Mouse (Mus musculus) MEL (cell line): Measurements from ENCODE around the gene P2rx6. TPM values are rescaled to one million over a fixed set of nuclear protein-coding genes. Genes with fewer than 3 reads are reported as not detected.

Experiments used
- DNase-seq: peaks from one replicate; pipeline ENCODE4 v3.0.0; 2011; ENCODE audit warnings: low read depth, low spot score
- H3K27ac ChIP-seq: 2 replicates; pipeline ENCODE4 v1.5.1; 2012; ENCODE audit warnings: low read depth, mild to moderate bottlenecking, control low read depth, low read length, moderate library complexity; ENCODE audit not compliant: control insufficient read depth
- H3K27me3 ChIP-seq, 2 experiments: fragments of 150-350 bp in 1 of 2; sonication (generic) in 1 of 2; 2 replicates each; pipeline ENCODE4 v1.6.1; 2012; ENCODE audit warnings: low read length in 2 of 2, mild to moderate bottlenecking in 2 of 2, improper control_type of control experiment in 1 of 2, moderate library complexity in 1 of 2; ENCODE audit not compliant: insufficient read depth in 2 of 2, control insufficient read depth in 1 of 2
- H3K36me3 ChIP-seq, 2 experiments: 2 replicates each; pipeline ENCODE4 v1.6.1; 2012 to 2014; ENCODE audit warnings: low read length in 2 of 2, improper control_type of control experiment in 1 of 2, inconsistent platforms in 1 of 2, mild to moderate bottlenecking in 1 of 2; ENCODE audit not compliant: insufficient read depth in 2 of 2, control insufficient read depth in 1 of 2
- H3K4me1 ChIP-seq, 2 experiments: fragments of 150-350 bp in 1 of 2; sonication (generic) in 1 of 2; 2 replicates each; pipeline ENCODE4 v1.6.1; 2012; ENCODE audit warnings: low read length in 2 of 2, improper control_type of control experiment in 1 of 2, mild to moderate bottlenecking in 1 of 2; ENCODE audit not compliant: insufficient read depth in 2 of 2, control insufficient read depth in 1 of 2
- H3K4me3 ChIP-seq, 2 experiments: fragments of 150-350 bp in 1 of 2; sonication (generic) in 1 of 2; 2 replicates each; pipeline ENCODE4 v1.5.1; 2012; ENCODE audit warnings: low read depth in 2 of 2, low read length in 2 of 2, mild to moderate bottlenecking in 2 of 2, moderate library complexity in 2 of 2, control low read depth in 1 of 2, improper control_type of control experiment in 1 of 2; ENCODE audit not compliant: control insufficient read depth in 1 of 2, insufficient read depth in 1 of 2
- H3K79me2 ChIP-seq: 2 replicates; pipeline ENCODE4 v1.6.1; 2012; ENCODE audit warnings: mild to moderate bottlenecking, low read length, moderate library complexity; ENCODE audit not compliant: control insufficient read depth, poor library complexity, insufficient read depth
- H3K9ac ChIP-seq: 2 replicates; pipeline ENCODE4 v1.6.1; 2012; ENCODE audit warnings: low read depth, mild to moderate bottlenecking, control low read depth, low read length, moderate library complexity; ENCODE audit not compliant: control insufficient read depth, poor library complexity, severe bottlenecking
- H3K9me3 ChIP-seq: fragments of 150-350 bp; sonication (generic); replicated peaks from 2 replicates; pipeline ENCODE4 v1.6.1; 2012; ENCODE audit warnings: mild to moderate bottlenecking, low read length, improper control_type of control experiment, moderate library complexity; ENCODE audit not compliant: insufficient read depth
- CHD1 ChIP-seq: IDR thresholded peaks from 2 replicates; pipeline ENCODE4 v1.6.1; 2012; ENCODE audit warnings: low read depth, mild to moderate bottlenecking, inconsistent platforms, low read length, improper control_type of control experiment
- CHD2 ChIP-seq: IDR thresholded peaks from 2 replicates; pipeline ENCODE4 v1.6.1; 2011; ENCODE audit warnings: low read length, improper control_type of control experiment
- CTCF ChIP-seq, 3 experiments: IDR thresholded peaks in 2 of 3; conservative IDR thresholded peaks in 1 of 3; 2 replicates each; pipeline ENCODE4 v1.5.1; 2011 to 2012; ENCODE audit warnings: low read length in 3 of 3, low read depth in 2 of 3, mild to moderate bottlenecking in 2 of 3, improper control_type of control experiment in 1 of 3, inconsistent platforms in 1 of 3, mixed read lengths in 1 of 3, moderate library complexity in 1 of 3; ENCODE audit not compliant: control insufficient read depth in 1 of 3, insufficient read depth in 1 of 3, poor library complexity in 1 of 3, severe bottlenecking in 1 of 3
- ELF1 ChIP-seq: IDR thresholded peaks from 2 replicates; pipeline ENCODE4 v1.6.1; 2014; ENCODE audit warnings: low read depth, mild to moderate bottlenecking, inconsistent platforms, low read length, improper control_type of control experiment, moderate library complexity
- EP300 ChIP-seq, 2 experiments: IDR thresholded peaks; 2 replicates each; pipeline ENCODE4 v1.6.1; 2011; ENCODE audit warnings: improper control_type of control experiment in 2 of 2, low read length in 2 of 2, low read depth in 1 of 2, mild to moderate bottlenecking in 1 of 2
- ETS1 ChIP-seq: IDR thresholded peaks from 2 replicates; pipeline ENCODE4 v1.6.1; 2012; ENCODE audit warnings: low read depth, mild to moderate bottlenecking, inconsistent platforms, low read length, improper control_type of control experiment, moderate library complexity
- GABPA ChIP-seq: IDR thresholded peaks from 2 replicates; pipeline ENCODE4 v1.6.1; 2012; ENCODE audit warnings: low read depth, mild to moderate bottlenecking, inconsistent platforms, low read length, improper control_type of control experiment, moderate library complexity
- GATA1 ChIP-seq: IDR thresholded peaks from 2 replicates; pipeline ENCODE4 v1.6.1; 2011; ENCODE audit warnings: low read depth, low read length, improper control_type of control experiment
- HCFC1 ChIP-seq: IDR thresholded peaks from 2 replicates; pipeline ENCODE4 v1.6.1; 2012; ENCODE audit warnings: low read depth, mild to moderate bottlenecking, inconsistent platforms, low read length, improper control_type of control experiment, moderate library complexity
- MAFK ChIP-seq: IDR thresholded peaks from 2 replicates; pipeline ENCODE4 v1.6.1; 2011; ENCODE audit warnings: low read depth, mild to moderate bottlenecking, low read length, improper control_type of control experiment, borderline replicate concordance
- MAX ChIP-seq: IDR thresholded peaks from 2 replicates; pipeline ENCODE4 v1.6.1; 2011; ENCODE audit warnings: low read length, improper control_type of control experiment
- MAZ ChIP-seq: IDR thresholded peaks from 2 replicates; pipeline ENCODE4 v1.6.1; 2012; ENCODE audit warnings: low read depth, mild to moderate bottlenecking, inconsistent platforms, low read length, improper control_type of control experiment
- MEF2A ChIP-seq: IDR thresholded peaks from 2 replicates; pipeline ENCODE4 v1.6.1; 2014; ENCODE audit warnings: low read depth, mild to moderate bottlenecking, inconsistent platforms, low read length, improper control_type of control experiment; ENCODE audit not compliant: poor library complexity, insufficient replicate concordance, severe bottlenecking; ENCODE audit errors: extremely low read depth
- MXI1 ChIP-seq: IDR thresholded peaks from 2 replicates; pipeline ENCODE4 v1.6.1; 2011; ENCODE audit warnings: mild to moderate bottlenecking, low read depth, low read length, improper control_type of control experiment
- MYC ChIP-seq: IDR thresholded peaks from 2 replicates; pipeline ENCODE4 v1.6.1; 2011; ENCODE audit warnings: low read depth, mild to moderate bottlenecking, low read length, improper control_type of control experiment, moderate library complexity
- NELFE ChIP-seq: IDR thresholded peaks from 2 replicates; pipeline ENCODE4 v1.6.1; 2011; ENCODE audit warnings: low read depth, low read length, improper control_type of control experiment
- NRF1 ChIP-seq: IDR thresholded peaks from 2 replicates; pipeline ENCODE4 v1.6.1; 2014; ENCODE audit warnings: low read depth, mild to moderate bottlenecking, inconsistent platforms, low read length, improper control_type of control experiment, moderate library complexity; ENCODE audit not compliant: poor library complexity, insufficient read depth, severe bottlenecking
- POLR2A ChIP-seq, 2 experiments: IDR thresholded peaks; 2 replicates each; pipeline ENCODE4 v1.6.1; 2011 to 2012; ENCODE audit warnings: low read length in 2 of 2, mild to moderate bottlenecking in 2 of 2, control low read depth in 1 of 2, improper control_type of control experiment in 1 of 2, low read depth in 1 of 2, moderate library complexity in 1 of 2; ENCODE audit not compliant: control insufficient read depth in 1 of 2, insufficient read depth in 1 of 2, poor library complexity in 1 of 2
- POLR2AphosphoS2 ChIP-seq: IDR thresholded peaks from 2 replicates; pipeline ENCODE4 v1.6.1; 2011; ENCODE audit warnings: low read length, improper control_type of control experiment
- POLR2AphosphoS5 ChIP-seq: IDR thresholded peaks from 2 replicates; pipeline ENCODE4 v1.6.1; 2012; ENCODE audit warnings: low read depth, borderline replicate concordance, mild to moderate bottlenecking, inconsistent platforms, low read length, moderate library complexity, mixed read lengths
- SIN3A ChIP-seq: IDR thresholded peaks from 2 replicates; pipeline ENCODE4 v1.6.1; 2012; ENCODE audit warnings: low read length, improper control_type of control experiment, inconsistent platforms
- TBP ChIP-seq: IDR thresholded peaks from 2 replicates; pipeline ENCODE4 v1.8.0; 2011; ENCODE audit warnings: low read depth, low read length, improper control_type of control experiment
- TCF12 ChIP-seq: IDR thresholded peaks from 2 replicates; pipeline ENCODE4 v1.6.1; 2014; ENCODE audit warnings: low read depth, mild to moderate bottlenecking, inconsistent platforms, low read length, improper control_type of control experiment, moderate library complexity
- USF1 ChIP-seq: IDR thresholded peaks from 2 replicates; pipeline ENCODE4 v1.6.1; 2014; ENCODE audit warnings: low read depth, mild to moderate bottlenecking, inconsistent platforms, low read length, improper control_type of control experiment, moderate library complexity
- ZC3H11A ChIP-seq: IDR thresholded peaks from 2 replicates; pipeline ENCODE4 v1.6.1; 2012; ENCODE audit warnings: low read depth, mild to moderate bottlenecking, inconsistent platforms, low read length, improper control_type of control experiment
- ZKSCAN1 ChIP-seq: IDR thresholded peaks from 2 replicates; pipeline ENCODE4 v1.6.1; 2012; ENCODE audit warnings: low read depth, mild to moderate bottlenecking, inconsistent platforms, low read length, improper control_type of control experiment, moderate library complexity
- ZMIZ1 ChIP-seq: IDR thresholded peaks from 2 replicates; pipeline ENCODE4 v1.6.1; 2012; ENCODE audit warnings: low read depth, mild to moderate bottlenecking, inconsistent platforms, low read length, improper control_type of control experiment, moderate library complexity
- ZNF384 ChIP-seq: IDR thresholded peaks from 2 replicates; pipeline ENCODE4 v1.6.1; 2012; ENCODE audit warnings: low read depth, mild to moderate bottlenecking, inconsistent platforms, low read length, improper control_type of control experiment
- polyA plus RNA-seq, 2 experiments: library from polyadenylated mRNA; stranded (reverse) in 1 of 2; unstranded in 1 of 2; fragments of >175 nt in 1 of 2; fragments of >200 nt in 1 of 2; gene quantifications; 2 replicates each; pipeline versions ENCODE4 v1.2.1 to v1.2.4; 2012; ENCODE audit warnings: low replicate concordance in 2 of 2, low read depth in 1 of 2; ENCODE audit not compliant: insufficient read length in 2 of 2, insufficient read depth in 1 of 2, missing spikeins in 1 of 2
- total RNA-seq: library from RNA; depleted of rRNA; stranded (reverse); fragments of 300-350 nt; gene quantifications from 2 replicates; pipeline ENCODE4 v1.2.3, GENCODE M21; 2012

The P2rx6 gene
- total and polyA plus RNA-seq, 3 experiments, result 0.04 to 0.38 TPM; not detected in 1

DNA sequence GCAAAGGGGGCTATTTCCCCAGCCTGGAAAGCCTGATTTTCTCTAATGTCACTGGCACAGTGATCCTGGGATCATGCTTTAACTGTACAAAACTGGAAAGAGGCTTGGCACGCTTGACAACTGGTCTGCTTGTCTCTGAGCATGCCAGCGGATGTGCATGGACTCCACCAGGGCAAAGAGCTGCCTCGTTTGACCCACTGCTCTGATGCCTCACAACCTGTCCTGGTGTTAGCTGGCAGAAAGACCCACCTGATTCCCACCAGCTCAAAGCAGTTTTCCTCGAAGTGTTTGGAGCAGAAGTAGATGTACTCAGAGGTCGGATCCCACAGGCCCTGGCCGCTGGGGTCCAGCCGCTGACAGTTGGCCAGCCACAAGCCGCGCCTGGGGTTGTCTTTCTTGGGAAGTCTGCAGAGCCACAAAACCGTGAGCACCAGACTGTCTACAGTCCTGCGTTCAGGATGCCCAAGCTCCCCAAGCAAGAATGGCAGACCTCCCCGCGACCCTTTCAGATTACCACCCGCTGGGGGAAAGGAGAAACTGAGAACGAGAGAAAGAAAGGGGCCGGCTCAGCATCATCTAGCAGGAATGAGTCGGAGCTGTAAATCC is 31.6 kb upstream of the P2rx6 start:
- Histone ChIP-seq H3K4me1 (peaks cover 0 to 13% of the 10 kb centered on the region in 2 experiments; a peak in 2 of 4 replicates), H3K27ac (peak overlapping the region; percentile 89), H3K27me3 (no peaks in the 10 kb centered on the region), H3K9ac (peak overlapping the region; percentile 99), H3K4me3 (peak overlapping the region; percentile 54 to 100), H3K36me3 (peaks cover 0 to 12% of the 10 kb centered on the region in 2 experiments; a peak in 2 of 4 replicates), H3K9me3 (no peaks in the 10 kb centered on the region), H3K79me2 (peaks cover 18% of the 10 kb centered on the region)
- no peak for DNase-seq
- TF ChIP-seq MAZ, result no peak
- TF ChIP-seq CHD2, result no peak
- no peak for TF ChIP-seq NRF1
- TF ChIP-seq CHD1, result no peak
- no peak for TF ChIP-seq GABPA
- no peak for TF ChIP-seq ZKSCAN1
- TF ChIP-seq EP300 (IDR thresholded peaks at IDR 0.05; ENCODE audit: low read depth in 1 of 2, low read length in 2 of 2), result no peak
- no peak for TF ChIP-seq MAX
- TF ChIP-seq TBP, result no peak
- no peak for TF ChIP-seq TCF12
- TF ChIP-seq MEF2A, result no peak
- TF ChIP-seq MXI1, result no peak
- TF ChIP-seq ETS1, result no peak
- no peak for TF ChIP-seq POLR2AphosphoS5
- no peak for TF ChIP-seq GATA1
- no peak for TF ChIP-seq ZNF384

GRCm38 (mm10) chr16:17530640-17531288 is 30.9 kb upstream of the P2rx6 start, which contains the start of gene Thap7:
Thap7 (minus strand) TSS chr16:17531136.
- peak; percentile 98 for DNase-seq
- Histone ChIP-seq H3K9ac (peak within 1 kb of the TSS; percentile 99), H3K27me3 (no peaks in the 10 kb centered on the region), H3K9me3 (no peaks in the 10 kb centered on the region), H3K4me1 (peaks cover 0 to 13% of the 10 kb centered on the region in 2 experiments; a peak in 2 of 4 replicates), H3K79me2 (peaks cover 18% of the 10 kb centered on the region), H3K27ac (peak within 1 kb of the TSS; percentile 89), H3K4me3 (peak within 1 kb of the TSS; percentile 58 to 100), H3K36me3 (peaks cover 0 to 12% of the 10 kb centered on the region in 2 experiments; a peak in 2 of 4 replicates)
- TF ChIP-seq POLR2AphosphoS5 (no peak), POLR2AphosphoS2 (peak; percentile 94), MYC (0 out of 2 replicates have a peak, but pooled peaks have one; percentile 38), USF1 (0 out of 2 replicates have a peak, but pooled peaks have one; percentile 5), CHD2 (peak; percentile 95), POLR2A (IDR thresholded peaks at IDR 0.05; ENCODE audit: control insufficient read depth in 1 of 2, insufficient read depth in 1 of 2, low read depth in 1 of 2, low read length in 2 of 2, poor library complexity in 1 of 2) (peak; percentile 95 to 97), ZMIZ1 (peak; percentile 65), TCF12 (peak; percentile 54; the same call in 1 of the 2 replicates), SIN3A (peak; percentile 62; the same call in 1 of the 2 replicates), HCFC1 (peak; percentile 86), TBP (peak; percentile 60; the same call in 1 of the 2 replicates), CTCF (IDR thresholded peaks at IDR 0.05 in 2 of 3, conservative IDR thresholded peaks at IDR 0.05 in 1 of 3; ENCODE audit: control insufficient read depth in 1 of 3, insufficient read depth in 1 of 3, low read depth in 2 of 3, low read length in 3 of 3, poor library complexity in 1 of 3, severe bottlenecking in 1 of 3) (no peak), ZC3H11A (no peak), NELFE (peak; percentile 87), MXI1 (peak; percentile 75), MAFK (no peak), MAX (peak; percentile 81; the same call in 1 of the 2 replicates), NRF1 (peak; percentile 93), ELF1 (peak; percentile 99), MAZ (peak; percentile 78; the same call in 1 of the 2 replicates)
